Mouse (Mus musculus) ES-Bruce4 (cell line): ENCODE data around the gene Kalrn. TPM values are rescaled to one million over a fixed set of nuclear protein-coding genes. Genes with fewer than 3 reads are reported as not detected.
A peak's percentile ranks its signal among the peaks of the same experiment; 100 is the strongest.

Experiments
- H3K27ac ChIP-seq: 2 replicates; pipeline ENCODE4 v1.5.1; 2012; ENCODE audit warnings: low read length, inconsistent platforms; ENCODE audit not compliant: insufficient read depth
- H3K27me3 ChIP-seq: 2 replicates; pipeline ENCODE4 v1.6.1; 2012; ENCODE audit warnings: mild to moderate bottlenecking, low read length, inconsistent platforms; ENCODE audit not compliant: control insufficient read depth, poor library complexity, insufficient read depth, severe bottlenecking
- H3K36me3 ChIP-seq: 2 replicates; pipeline ENCODE4 v1.6.1; 2012; ENCODE audit warnings: inconsistent platforms, mild to moderate bottlenecking, low read length, moderate library complexity; ENCODE audit not compliant: control insufficient read depth, poor library complexity, insufficient read depth, severe bottlenecking
- H3K4me1 ChIP-seq: one replicate; pipeline ENCODE4 v1.8.1; 2011; ENCODE audit warnings: low read length; ENCODE audit not compliant: control insufficient read depth, insufficient read depth
- H3K4me3 ChIP-seq: 2 replicates; pipeline ENCODE4 v1.5.1; 2011; ENCODE audit warnings: low read depth, mild to moderate bottlenecking, low read length
- H3K9ac ChIP-seq: 2 replicates; pipeline ENCODE4 v1.6.1; 2012; ENCODE audit warnings: low read depth, mild to moderate bottlenecking, inconsistent platforms; ENCODE audit not compliant: poor library complexity, severe bottlenecking
- H3K9me3 ChIP-seq: replicated peaks from 2 replicates; pipeline ENCODE4 v1.6.1; 2012; ENCODE audit warnings: mild to moderate bottlenecking, low read length, inconsistent platforms; ENCODE audit not compliant: control insufficient read depth, poor library complexity, insufficient read depth, severe bottlenecking
- CTCF ChIP-seq: IDR thresholded peaks from one replicate; pipeline ENCODE4 v1.8.1; 2011; ENCODE audit warnings: low read depth, low read length
- EP300 ChIP-seq: IDR thresholded peaks from 2 replicates; pipeline ENCODE4 v1.6.1; 2011; ENCODE audit warnings: low read depth, low read length; ENCODE audit not compliant: insufficient read depth
- POLR2A ChIP-seq: IDR thresholded peaks from one replicate; pipeline ENCODE4 v1.8.1; 2011; ENCODE audit warnings: low read length; ENCODE audit not compliant: insufficient read depth
- polyA plus RNA-seq: library from polyadenylated mRNA; stranded (reverse); fragments of >200 nt; gene quantifications from 2 replicates; pipeline ENCODE4 v1.2.4, GENCODE M21; 2011; ENCODE audit warnings: low read depth; ENCODE audit not compliant: missing spikeins, insufficient read depth, insufficient read length

Gene Kalrn
- polyA plus RNA-seq, 1 experiment = 8.2 TPM

- Histone ChIP-seq H3K9ac (no peak overlapping the region), H3K9me3 (no peaks in the 10 kb centered on the region), H3K4me1 (no peaks in the 10 kb centered on the region), H3K27ac (no peak overlapping the region), H3K4me3 (no peak overlapping the region), H3K36me3 (no peaks in the 10 kb centered on the region), H3K27me3 (no peaks in the 10 kb centered on the region)
- TF ChIP-seq EP300 (no peak), CTCF (peak; percentile 45), POLR2A (no peak)
Observed at GRCm38 (mm10) chr16:34294568-34294967, 278.8 kb downstream of the Kalrn start.

GRCm38 (mm10) chr16:34293675-34294074 is 279.7 kb downstream of the Kalrn start:
- H3K36me3 ChIP-seq = no peaks in the 10 kb centered on the region
- H3K9me3 ChIP-seq = no peaks in the 10 kb centered on the region
- H3K9ac ChIP-seq = no peak overlapping the region
- H3K27ac ChIP-seq = no peak overlapping the region
- no peak overlapping the region for H3K4me3 ChIP-seq
- no peaks in the 10 kb centered on the region for H3K4me1 ChIP-seq
- no peaks in the 10 kb centered on the region for H3K27me3 ChIP-seq
- TF ChIP-seq EP300 (no peak), POLR2A (no peak), CTCF (no peak)

GRCm38 (mm10) chr16:34289583-34289982 is 283.7 kb downstream of the Kalrn start:
- TF ChIP-seq POLR2A = no peak
- no peak for TF ChIP-seq EP300
- peak; percentile 41 for TF ChIP-seq CTCF
- no peaks in the 10 kb centered on the region for H3K36me3 ChIP-seq
- H3K4me1 ChIP-seq = no peaks in the 10 kb centered on the region
- no peak overlapping the region for H3K4me3 ChIP-seq
- H3K9me3 ChIP-seq = no peaks in the 10 kb centered on the region
- H3K27ac ChIP-seq = no peak overlapping the region
- H3K9ac ChIP-seq = no peak overlapping the region
- no peaks in the 10 kb centered on the region for H3K27me3 ChIP-seq

- H3K9me3 ChIP-seq = no peaks in the 10 kb centered on the region
- H3K4me1 ChIP-seq = no peaks in the 10 kb centered on the region
- H3K4me3 ChIP-seq = no peak overlapping the region
- H3K36me3 ChIP-seq = no peaks in the 10 kb centered on the region
- H3K9ac ChIP-seq = no peak overlapping the region
- no peak overlapping the region for H3K27ac ChIP-seq
- no peak for TF ChIP-seq POLR2A
- TF ChIP-seq EP300 = no peak
- no peak for TF ChIP-seq CTCF
- H3K27me3 ChIP-seq = no peaks in the 10 kb centered on the region
Observed at GRCm38 (mm10) chr16:34282026-34282425, 291.3 kb downstream of the Kalrn start.

- no peaks in the 10 kb centered on the region for H3K4me1 ChIP-seq
- H3K27ac ChIP-seq = no peak overlapping the region
Observed at GRCm38 (mm10) chr16:34279654-34280383, 293.5 kb downstream of the Kalrn start.

GRCm38 (mm10) chr16:34278249-34278790 is 295.0 kb downstream of the Kalrn start:
- Histone ChIP-seq H3K9ac (no peak overlapping the region), H3K9me3 (no peaks in the 10 kb centered on the region), H3K27ac (no peak overlapping the region), H3K36me3 (no peaks in the 10 kb centered on the region), H3K4me1 (no peaks in the 10 kb centered on the region), H3K27me3 (no peaks in the 10 kb centered on the region), H3K4me3 (no peak overlapping the region)
- no peak for TF ChIP-seq EP300
- no peak for TF ChIP-seq POLR2A
- no peak for TF ChIP-seq CTCF

More at GRCm38 (mm10) chr16:34279654-34280383, 293.5 kb downstream of the Kalrn start:
- no peak overlapping the region for H3K9ac ChIP-seq
- H3K9me3 ChIP-seq = no peaks in the 10 kb centered on the region
- H3K27me3 ChIP-seq = no peaks in the 10 kb centered on the region
- no peak for TF ChIP-seq POLR2A
- no peak for TF ChIP-seq CTCF
- TF ChIP-seq EP300 = no peak
- H3K4me3 ChIP-seq = no peak overlapping the region
- no peaks in the 10 kb centered on the region for H3K36me3 ChIP-seq
